Mouse (Mus musculus) forebrain, embryonic 11.5 days (tissue): ENCODE data around the gene Park7. TPM values are rescaled to one million over a fixed set of nuclear protein-coding genes. Genes with fewer than 3 reads are reported as not detected.

Experiments
- ATAC-seq: fragments of 200-750 bp; cut with Nextera tagmentation; replicated peaks from 2 replicates; pipeline ENCODE4 v1.8.0; 2017; ENCODE audit warnings: moderate TSS enrichment; ENCODE audit not compliant: low FRiP score
- DNase-seq: peaks from one replicate; pipeline ENCODE4 v3.0.0-alpha.2; 2017; ENCODE audit warnings: low spot score
- H3K27ac ChIP-seq: fragments of 300-500 bp; sonication (generic); 2 replicates; pipeline ENCODE4 v1.5.1; 2014; ENCODE audit warnings: low read depth, low read length
- H3K27me3 ChIP-seq: fragments of 300-500 bp; sonication (generic); 2 replicates; pipeline ENCODE4 v1.6.1; 2014; ENCODE audit warnings: mild to moderate bottlenecking, low read length, mixed read lengths; ENCODE audit not compliant: control insufficient read depth, insufficient read depth
- H3K36me3 ChIP-seq: fragments of 300-500 bp; sonication (generic); 2 replicates; pipeline ENCODE4 v1.6.1; 2014; ENCODE audit warnings: mild to moderate bottlenecking, low read length, moderate library complexity, mixed read lengths; ENCODE audit not compliant: control insufficient read depth, insufficient read depth
- H3K4me1 ChIP-seq: fragments of 300-500 bp; sonication (generic); replicated peaks from 2 replicates; pipeline ENCODE4 v1.6.1; 2014; ENCODE audit warnings: low read length, mixed read lengths; ENCODE audit not compliant: control insufficient read depth, insufficient read depth
- H3K4me2 ChIP-seq: fragments of 300-500 bp; sonication (generic); 2 replicates; pipeline ENCODE4 v1.6.1; 2014; ENCODE audit warnings: low read depth, mild to moderate bottlenecking, low read length, moderate library complexity, mixed read lengths; ENCODE audit not compliant: severe bottlenecking
- H3K4me3 ChIP-seq: fragments of 300-500 bp; sonication (generic); 2 replicates; pipeline ENCODE4 v1.5.1; 2014; ENCODE audit warnings: low read depth, low read length
- H3K9ac ChIP-seq: fragments of 300-500 bp; sonication (generic); 2 replicates; pipeline ENCODE4 v1.6.1; 2014; ENCODE audit warnings: low read length
- H3K9me3 ChIP-seq: fragments of 300-500 bp; sonication (generic); 2 replicates; pipeline ENCODE4 v1.6.1; 2016; ENCODE audit warnings: low read length, mixed read lengths; ENCODE audit not compliant: control insufficient read depth
- WGBS: fragments of 180-500 bp; shearing (Covaris S2); extraction: QIAGEN DNeasy Blood & Tissue Kit; methylation state at CpG from one replicate; pipeline ENCODE4 v1.1.7; 2014; 5-methylcytosine and 5-hydroxymethylcytosine counted together
- polyA plus RNA-seq: library from polyadenylated mRNA; unstranded; fragments of >200 nt; fragmentation: Nextera tagmentation; extraction: Ambion mirVana; gene quantifications from 2 replicates; pipeline ENCODE4 v1.2.1, GENCODE M21; 2014

Park7 gene
- polyA plus RNA-seq, 1 experiment from 2014 or later: 412 TPM

GRCm38 (mm10) chr4:150853680-150854461 lies 60.4 kb downstream of the Park7 start, which contains the start of gene Errfi1:
Errfi1 (plus strand) TSS chr4:150853919.
- H3K27ac ChIP-seq: no peak within 1 kb of the TSS
- peak within 1 kb of the TSS; percentile 57 for H3K4me2 ChIP-seq
- 47% methylated on average over 13 of the region's 13 CpGs for WGBS
- peaks cover 3% of the 10 kb centered on the region for H3K4me1 ChIP-seq
- H3K4me3 ChIP-seq: peak within 1 kb of the TSS; percentile 63
- peak within 1 kb of the TSS; percentile 54 for H3K9ac ChIP-seq
- H3K36me3 ChIP-seq: no peaks in the 10 kb centered on the region
- ATAC-seq (no peak), DNase-seq (no peak)
- H3K9me3 ChIP-seq: no peaks in the 10 kb centered on the region
- peaks cover 2% of the 10 kb centered on the region; the same call in 1 of the 2 replicates for H3K27me3 ChIP-seq

DNA sequence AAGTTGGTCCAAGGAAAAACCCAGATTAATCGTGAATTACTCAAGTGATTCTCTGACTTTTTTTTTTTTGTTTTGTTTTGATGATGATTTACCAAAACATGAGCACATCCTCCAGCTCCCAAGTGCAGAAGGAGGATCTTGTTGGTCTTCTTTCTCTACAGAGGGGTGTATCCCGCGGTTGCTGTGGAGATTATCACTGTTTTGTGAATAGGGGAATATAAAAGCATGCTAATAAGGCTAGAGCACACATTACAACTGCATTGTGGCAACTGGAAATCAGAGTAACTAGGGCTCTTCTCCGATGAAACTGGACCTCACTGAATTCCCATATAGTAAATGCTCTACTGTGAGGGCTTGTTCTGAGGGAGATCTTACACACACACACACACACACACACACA lies 61.8 kb downstream of the Park7 start:
- Histone ChIP-seq H3K27me3 (peaks cover 2% of the 10 kb centered on the region; the same call in 1 of the 2 replicates), H3K4me1 (peaks cover 3% of the 10 kb centered on the region), H3K9ac (no peak overlapping the region), H3K9me3 (no peaks in the 10 kb centered on the region), H3K27ac (no peak overlapping the region), H3K4me2 (no peak overlapping the region), H3K36me3 (no peaks in the 10 kb centered on the region), H3K4me3 (no peak overlapping the region)
- ATAC-seq (no peak), DNase-seq (no peak)
- 76% methylated on average over 4 of the region's 4 CpGs for WGBS

GRCm38 (mm10) chr4:150852045-150852444 lies 62.2 kb downstream of the Park7 start:
- no peaks in the 10 kb centered on the region for H3K9me3 ChIP-seq
- H3K4me2 ChIP-seq: no peak overlapping the region
- H3K27ac ChIP-seq: no peak overlapping the region
- H3K4me3 ChIP-seq: no peak overlapping the region
- no peak for ATAC-seq
- peaks cover 3% of the 10 kb centered on the region for H3K4me1 ChIP-seq
- H3K27me3 ChIP-seq: peaks cover 2% of the 10 kb centered on the region; the same call in 1 of the 2 replicates
- no peak overlapping the region for H3K9ac ChIP-seq
- DNase-seq: no peak
- no peaks in the 10 kb centered on the region for H3K36me3 ChIP-seq
- WGBS: 73% methylated on average over 8 of the region's 8 CpGs

DNA sequence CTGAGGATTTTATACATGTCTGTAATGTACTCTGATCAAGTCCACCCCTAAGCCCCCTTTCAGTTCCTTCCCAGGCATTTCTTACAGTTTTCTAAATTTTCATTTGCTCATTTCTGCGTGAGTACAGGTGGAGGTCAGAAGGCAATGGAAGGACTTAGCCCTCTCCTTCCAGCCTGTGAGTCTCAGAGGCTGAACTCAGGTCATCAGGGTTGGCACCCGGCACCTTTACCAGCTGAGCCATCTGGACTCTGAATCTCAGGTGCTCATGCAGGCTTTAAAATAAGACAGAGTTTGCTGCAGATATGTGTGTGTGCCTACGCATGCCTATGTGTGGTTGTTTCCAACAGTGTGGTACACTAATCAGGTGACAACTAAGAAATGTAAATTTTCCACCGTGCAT lies 63.3 kb downstream of the Park7 start:
- 87% methylated on average over 4 of the region's 4 CpGs for WGBS
- no peak overlapping the region for H3K4me2 ChIP-seq

DNA sequence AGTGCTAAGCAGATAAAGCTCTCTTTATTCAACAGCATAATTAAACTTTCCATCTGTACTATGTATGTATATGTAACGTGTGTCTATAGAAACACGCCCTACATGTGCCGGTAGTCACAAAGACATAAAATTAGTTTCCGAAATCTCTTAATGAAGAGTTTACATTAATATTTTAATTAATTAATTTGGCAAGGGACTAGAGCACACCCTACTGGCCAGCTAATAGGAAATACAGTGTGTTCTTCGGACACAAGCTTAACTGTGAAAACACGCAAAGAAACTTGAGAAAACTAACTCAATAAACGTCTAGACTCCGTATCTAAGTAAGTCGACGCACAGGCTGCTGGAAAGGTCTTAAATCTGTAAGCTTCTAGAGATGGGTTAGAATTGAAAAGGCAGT lies 64.3 kb downstream of the Park7 start:
- Histone ChIP-seq H3K4me2 (no peak overlapping the region), H3K4me3 (no peak overlapping the region), H3K4me1 (peaks cover 3% of the 10 kb centered on the region), H3K27ac (no peak overlapping the region), H3K27me3 (peaks cover 2% of the 10 kb centered on the region; the same call in 1 of the 2 replicates), H3K9ac (no peak overlapping the region), H3K9me3 (no peaks in the 10 kb centered on the region), H3K36me3 (no peaks in the 10 kb centered on the region)
- 74% methylated on average over 10 of the region's 10 CpGs for WGBS
- ATAC-seq: no peak
- no peak for DNase-seq

More for the DNA sequence above, 63.3 kb downstream of the Park7 start:
- no peak overlapping the region for H3K9ac ChIP-seq
- no peak overlapping the region for H3K4me3 ChIP-seq
- H3K27me3 ChIP-seq: peaks cover 2% of the 10 kb centered on the region; the same call in 1 of the 2 replicates
- peaks cover 3% of the 10 kb centered on the region for H3K4me1 ChIP-seq
- ATAC-seq: no peak
- no peak overlapping the region for H3K27ac ChIP-seq
- H3K36me3 ChIP-seq: no peaks in the 10 kb centered on the region
- H3K9me3 ChIP-seq: no peaks in the 10 kb centered on the region
- DNase-seq: no peak

Other genes with a start within 250 kb of the Park7 start
- 20.3 and 21.6 TPM in 2 replicates for gene Errfi1, start 60.5 kb downstream of the Park7 start, polyA plus RNA-seq
- gene Tnfrsf9, start 125 bp upstream of the Park7 start, polyA plus RNA-seq: 0.19 TPM in 1 of 2 replicates, not detected in the other
- not detected in 2 replicates for gene Uts2, start 82.7 kb upstream of the Park7 start, polyA plus RNA-seq
- gene Per3, start 130.2 kb upstream of the Park7 start, polyA plus RNA-seq: 5.5 and 6.7 TPM in 2 replicates
- 96.1 and 109 TPM in 2 replicates for gene Vamp3, start 143.5 kb upstream of the Park7 start, polyA plus RNA-seq
- 0.39 TPM in 1 of 2 replicates, not detected in the other for gene Gm13090, start 175.1 kb upstream of the Park7 start, polyA plus RNA-seq